Mouse (Mus musculus) bone marrow, adult 2 months (tissue): Measurements from ENCODE around the gene Rasal2. TPM values are rescaled to one million over a fixed set of nuclear protein-coding genes. Genes with fewer than 3 reads are reported as not detected.
"Not testable (repeated sequence)": the region's sequence is repeated elsewhere in the genome, so short reads cannot be mapped to it uniquely, and the experiment has no call there.

ENCODE experiments used
- H3K27ac ChIP-seq: fragments of 200-500 bp; 2 replicates; pipeline ENCODE4 v1.5.1; 2012; ENCODE audit warnings: low read depth, mild to moderate bottlenecking, control low read depth, inconsistent platforms, low read length; ENCODE audit not compliant: control insufficient read depth, poor library complexity, insufficient read depth
- H3K4me1 ChIP-seq: fragments of 200-500 bp; 2 replicates; pipeline ENCODE4 v1.6.1; 2011; ENCODE audit warnings: low read length; ENCODE audit not compliant: control insufficient read depth, insufficient read depth
- H3K4me3 ChIP-seq: fragments of 200-500 bp; replicated peaks from 2 replicates; pipeline ENCODE3; 2011; ENCODE audit warnings: mild to moderate bottlenecking, low read depth, low read length, control low read depth; ENCODE audit not compliant: control insufficient read depth
- CTCF ChIP-seq: fragments of 200-500 bp; IDR thresholded peaks from 2 replicates; pipeline ENCODE4 v1.5.1; 2011; ENCODE audit warnings: low read length, control low read depth; ENCODE audit not compliant: control insufficient read depth, insufficient read depth
- POLR2A ChIP-seq: fragments of 200-500 bp; IDR thresholded peaks from 2 replicates; pipeline ENCODE4 v1.6.1; 2011; ENCODE audit warnings: low read depth, mild to moderate bottlenecking, control low read depth, low read length, borderline replicate concordance; ENCODE audit not compliant: control insufficient read depth
- WGBS: fragments of 180-500 bp; shearing (Covaris S2); methylation state at CpG from one replicate; pipeline ENCODE4 v1.1.7; 2018; 5-methylcytosine and 5-hydroxymethylcytosine counted together
- polyA plus RNA-seq: library from polyadenylated mRNA; stranded (reverse); fragments of >200 nt; gene quantifications from 2 replicates; pipeline ENCODE4 v1.2.4, GENCODE M21; 2011; ENCODE audit warnings: low replicate concordance; ENCODE audit not compliant: missing spikeins, insufficient read depth, insufficient read length

Rasal2 gene
- polyA plus RNA-seq, 1 experiment = 0.57 TPM

DNA sequence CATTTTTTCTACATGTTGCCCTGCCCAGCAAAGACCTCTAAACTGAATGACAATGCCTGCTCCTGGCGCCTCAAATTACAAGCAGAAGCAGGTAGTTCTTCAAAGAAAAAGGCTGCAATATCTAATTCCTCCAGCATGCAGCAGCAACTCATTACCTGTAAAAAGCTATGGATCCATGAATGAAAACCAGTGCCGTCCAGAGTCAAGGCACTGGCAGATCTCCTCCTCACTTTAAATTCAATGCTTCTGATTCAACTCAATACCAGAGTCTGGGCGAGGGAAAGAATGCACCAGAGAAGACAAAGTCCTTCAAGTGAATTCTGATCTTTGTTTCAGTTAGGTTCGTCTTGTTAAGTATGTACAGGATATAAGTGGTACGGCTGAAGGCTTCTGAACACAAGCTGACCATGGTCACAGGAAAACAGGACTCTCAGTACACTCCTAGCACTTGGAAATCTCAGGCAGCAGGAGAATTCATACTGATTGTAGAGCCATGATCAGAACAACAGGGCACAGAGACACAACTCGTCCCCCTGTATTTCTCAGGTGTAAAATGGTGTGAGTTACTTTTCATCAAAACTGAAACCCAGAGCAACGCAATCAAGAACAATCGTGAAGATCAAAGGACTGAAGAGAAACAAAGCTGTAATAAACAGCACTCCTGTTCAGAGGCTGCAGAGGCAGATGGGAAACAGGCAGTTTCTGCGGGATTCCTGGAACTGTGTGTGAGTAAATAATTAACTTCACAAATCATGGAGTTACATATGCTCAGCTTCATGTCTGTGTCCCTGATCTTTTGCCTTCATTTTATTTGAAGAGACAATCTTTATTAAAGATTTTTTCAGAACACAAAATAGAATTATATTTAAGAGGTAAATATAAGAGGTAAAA lies 158.6 kb downstream of the Rasal2 start:
- TF ChIP-seq CTCF (no peak), POLR2A (no peak)
- WGBS = 79% methylated on average over 9 of the region's 9 CpGs
- no peaks in the 10 kb centered on the region for H3K4me1 ChIP-seq
- no peak overlapping the region for H3K4me3 ChIP-seq
- H3K27ac ChIP-seq = no peak overlapping the region

GRCm38 (mm10) chr1:157248112-157248511 lies 164.3 kb downstream of the Rasal2 start:
- Histone ChIP-seq H3K4me1 (no peaks in the 10 kb centered on the region), H3K4me3 (no peak overlapping the region), H3K27ac (no peak overlapping the region)
- no peak for TF ChIP-seq POLR2A
- no peak for TF ChIP-seq CTCF
- WGBS = 29% methylated on average over 3 of the region's 3 CpGs

DNA sequence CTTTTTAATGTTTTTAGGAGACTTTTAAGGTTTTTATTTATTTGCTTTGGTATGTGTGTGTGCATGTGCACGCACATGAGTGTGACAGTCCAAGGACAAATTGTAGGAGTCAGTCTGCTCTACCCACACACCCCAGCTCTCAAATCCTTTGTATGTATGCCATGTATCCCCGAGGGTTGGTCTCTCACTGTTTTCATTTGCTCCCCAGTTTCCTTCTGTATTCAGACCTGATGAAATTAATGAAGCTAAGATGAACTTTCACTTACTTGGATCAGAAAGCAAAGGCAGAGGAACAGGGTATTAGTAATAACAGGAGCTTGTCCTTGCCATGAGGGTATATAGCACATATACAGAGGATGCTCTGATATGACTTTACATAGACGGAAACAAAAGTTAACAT lies 165.1 kb downstream of the Rasal2 start:
- Histone ChIP-seq H3K4me1 (no peaks in the 10 kb centered on the region), H3K4me3 (no peak overlapping the region), H3K27ac (no peak overlapping the region)
- TF ChIP-seq POLR2A (no peak), CTCF (no peak)
- WGBS = 76% methylated on average over 3 of the region's 3 CpGs

GRCm38 (mm10) chr1:157246779-157247178 lies 165.6 kb downstream of the Rasal2 start:
- 60% methylated on average over 1 of the region's 1 CpGs for WGBS
- Histone ChIP-seq H3K27ac (no peak overlapping the region), H3K4me3 (no peak overlapping the region), H3K4me1 (no peaks in the 10 kb centered on the region)
- TF ChIP-seq CTCF (no peak), POLR2A (no peak)

DNA sequence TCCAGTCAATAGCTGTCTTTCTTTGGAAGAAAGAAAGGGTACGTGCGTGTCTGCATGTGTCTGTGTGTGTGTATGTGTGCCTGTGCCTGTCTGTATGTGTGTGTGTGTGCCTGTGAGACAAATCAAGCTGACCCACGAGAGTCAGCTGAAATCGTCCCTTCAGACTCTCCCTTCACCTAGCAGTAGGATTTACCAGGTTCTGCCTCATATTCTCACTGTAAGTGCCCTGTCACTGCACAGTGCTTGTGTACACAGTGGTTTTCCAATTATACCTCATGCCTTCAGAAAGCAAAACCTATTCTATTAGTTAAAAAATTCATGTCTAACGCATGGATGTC lies 168.0 kb downstream of the Rasal2 start:
- no peaks in the 10 kb centered on the region for H3K4me1 ChIP-seq
- WGBS = 73% methylated on average over 5 of the region's 5 CpGs

DNA sequence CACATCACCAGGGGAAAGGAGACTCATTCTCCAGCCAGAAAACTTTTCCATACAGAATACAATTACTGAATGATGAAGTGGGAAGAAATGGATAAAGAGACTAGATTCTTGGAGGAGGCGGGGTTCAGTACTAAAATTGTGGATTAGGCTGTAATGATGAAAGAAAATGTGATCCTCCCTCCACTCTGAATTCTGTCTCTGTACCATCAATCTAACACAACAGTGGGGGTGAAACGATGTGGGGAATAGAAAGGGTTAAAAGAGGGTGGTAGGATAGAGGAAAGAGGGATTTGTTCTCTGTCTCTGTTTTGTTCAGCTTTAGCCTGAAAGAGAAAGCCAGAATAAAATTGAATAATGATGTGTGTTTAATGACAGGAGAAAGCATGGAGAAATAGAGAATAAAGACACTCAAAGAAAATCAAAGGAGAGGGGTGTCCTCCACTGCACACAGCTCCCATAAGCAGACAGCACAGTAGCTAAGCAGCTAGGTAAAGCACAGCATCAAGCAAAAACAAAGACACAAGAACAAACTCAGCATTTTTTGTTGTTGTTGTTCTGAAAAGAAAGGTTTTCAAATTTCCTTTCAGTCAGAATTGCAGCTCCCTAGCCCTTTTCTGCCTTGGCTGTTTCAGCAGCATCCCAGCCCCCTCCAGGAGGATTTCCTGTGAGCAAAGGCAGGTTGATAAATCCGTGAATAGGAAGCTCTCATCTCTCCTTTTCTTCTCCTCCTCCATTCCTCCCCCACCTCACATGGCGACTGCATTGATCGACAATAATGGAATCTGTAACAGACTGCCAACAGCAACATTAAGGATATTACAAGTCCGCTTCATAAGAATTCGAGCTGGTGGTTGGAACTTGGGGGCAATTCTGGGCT lies 168.6 kb downstream of the Rasal2 start:
- Histone ChIP-seq H3K27ac (no peak overlapping the region), H3K4me3 (no peak overlapping the region), H3K4me1 (no peaks in the 10 kb centered on the region)
- 71% methylated on average over 7 of the region's 7 CpGs for WGBS
- TF ChIP-seq POLR2A = no peak
- TF ChIP-seq CTCF = no peak

More for the DNA sequence above, 168.0 kb downstream of the Rasal2 start:
- TF ChIP-seq POLR2A (no peak), CTCF (no peak)
- Histone ChIP-seq H3K4me3 (no peak overlapping the region), H3K27ac (no peak overlapping the region)

DNA sequence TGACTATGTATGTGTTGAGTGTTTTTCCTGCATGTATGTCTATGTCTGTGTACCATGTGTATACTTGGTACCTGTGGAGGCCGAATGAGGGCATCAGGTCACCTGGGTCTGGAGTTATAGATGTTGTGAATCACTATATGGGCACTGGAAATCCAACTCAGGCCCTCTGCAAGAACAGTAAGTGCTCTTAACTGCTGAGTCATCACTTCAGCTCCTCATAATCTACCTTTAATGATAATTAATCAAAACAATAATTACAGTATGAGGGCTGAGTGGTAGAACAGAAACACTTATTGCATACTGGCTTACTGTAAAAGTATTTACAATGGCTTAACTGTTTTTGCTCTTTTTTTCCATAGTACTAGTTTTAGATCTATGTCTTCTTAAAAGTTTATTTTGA lies 172.7 kb downstream of the Rasal2 start:
- WGBS = 76% methylated on average over 1 of the region's 1 CpGs
- TF ChIP-seq CTCF = no peak
- TF ChIP-seq POLR2A = no peak
- H3K27ac ChIP-seq = no peak overlapping the region
- no peaks in the 10 kb centered on the region for H3K4me1 ChIP-seq
- no peak overlapping the region for H3K4me3 ChIP-seq

DNA sequence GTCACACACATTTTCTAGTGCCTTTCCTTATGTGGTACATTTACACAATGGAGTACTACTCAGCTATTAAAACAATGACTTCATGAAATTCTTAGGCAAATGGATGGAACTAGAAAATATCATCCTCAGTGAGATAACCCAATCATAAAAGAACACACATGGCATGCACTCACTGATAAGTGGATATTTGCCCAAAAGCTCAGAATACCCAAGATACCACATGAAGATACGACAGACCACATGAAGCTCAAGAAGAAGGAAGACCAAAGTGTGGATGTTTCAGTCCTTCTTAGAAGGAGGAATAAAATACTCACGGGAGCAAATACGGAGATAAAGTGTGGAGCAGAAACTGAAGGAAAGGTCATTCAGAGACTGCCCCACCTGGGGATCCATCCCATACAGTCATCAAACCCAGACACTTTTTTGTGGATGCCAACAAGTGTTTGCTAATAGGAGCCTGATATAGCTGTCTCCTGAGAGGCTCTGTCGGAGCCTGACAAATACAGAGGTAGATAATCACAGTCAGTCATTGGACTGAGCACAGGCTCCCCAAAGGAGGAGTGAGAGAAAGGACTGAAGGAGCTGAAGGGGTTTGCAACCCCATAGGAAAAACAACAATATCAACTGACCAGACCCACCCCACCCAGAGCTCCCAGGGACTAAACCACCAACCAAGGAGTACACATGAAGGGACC lies 175.6 kb downstream of the Rasal2 start:
- H3K4me3 ChIP-seq, H3K4me1 ChIP-seq, H3K27ac ChIP-seq: not testable (repeated sequence)
- 73% methylated on average over 4 of the region's 4 CpGs for WGBS
